Mouse (Mus musculus) midbrain, embryonic 13.5 days (tissue): ENCODE measurements around the gene Trmt44. TPM values are rescaled to one million over a fixed set of nuclear protein-coding genes. Genes with fewer than 3 reads are reported as not detected.

Experiments used
- ATAC-seq: fragments of 200-750 bp; cut with Nextera tagmentation; 2 replicates; pipeline ENCODE4 v1.8.0; 2017; ENCODE audit warnings: mild to moderate bottlenecking, moderate TSS enrichment, moderate library complexity
- H3K27ac ChIP-seq: fragments of 300-500 bp; sonication (generic); 2 replicates; pipeline ENCODE4 v1.5.1; 2015; ENCODE audit warnings: inconsistent platforms, mild to moderate bottlenecking, moderate library complexity
- H3K27me3 ChIP-seq: fragments of 300-500 bp; sonication (generic); 2 replicates; pipeline ENCODE4 v1.6.1; 2015; ENCODE audit warnings: mild to moderate bottlenecking, inconsistent platforms
- H3K36me3 ChIP-seq: fragments of 300-500 bp; sonication (generic); 2 replicates; pipeline ENCODE4 v1.6.1; 2015; ENCODE audit warnings: mild to moderate bottlenecking, inconsistent platforms
- H3K4me1 ChIP-seq: fragments of 300-500 bp; sonication (generic); replicated peaks from 2 replicates; pipeline ENCODE4 v1.6.1; 2015; ENCODE audit warnings: inconsistent platforms
- H3K4me2 ChIP-seq: fragments of 300-500 bp; sonication (generic); replicated peaks from 2 replicates; pipeline ENCODE4 v1.6.1; 2015; ENCODE audit warnings: moderate library complexity, mild to moderate bottlenecking, inconsistent platforms
- H3K4me3 ChIP-seq: fragments of 300-500 bp; sonication (generic); replicated peaks from 2 replicates; pipeline ENCODE4 v1.5.1; 2015; ENCODE audit warnings: mild to moderate bottlenecking, inconsistent platforms
- H3K9ac ChIP-seq: fragments of 300-500 bp; sonication (generic); replicated peaks from 2 replicates; pipeline ENCODE4 v1.6.1; 2015; ENCODE audit warnings: mild to moderate bottlenecking, inconsistent platforms
- H3K9me3 ChIP-seq: fragments of 300-500 bp; sonication (generic); 2 replicates; pipeline ENCODE4 v1.6.1; 2016; ENCODE audit warnings: mild to moderate bottlenecking, inconsistent platforms
- WGBS: fragments of 180-500 bp; shearing (Covaris S2); methylation state at CpG from one replicate; pipeline ENCODE4 v1.1.7; 2015; 5-methylcytosine and 5-hydroxymethylcytosine counted together
- polyA plus RNA-seq: library from polyadenylated mRNA; unstranded; fragments of >200 nt; fragmentation: Nextera tagmentation; extraction: Ambion mirVana; gene quantifications from 2 replicates; pipeline ENCODE4 v1.2.1, GENCODE M21; 2015

Gene Trmt44
- polyA plus RNA-seq, 1 experiment from 2014 or later: 7.2 TPM

GRCm38 (mm10) chr5:35583221-35583783, 8.4 kb upstream of the Trmt44 start:
- H3K27ac ChIP-seq: peak overlapping the region; percentile 58
- H3K4me3 ChIP-seq: peak overlapping the region; percentile 71
- WGBS: 5% methylated on average over 17 of the region's 17 CpGs
- peak overlapping the region; percentile 67 for H3K4me2 ChIP-seq
- peaks cover 8% of the 10 kb centered on the region for H3K36me3 ChIP-seq
- peak overlapping the region; percentile 71 for H3K9ac ChIP-seq
- no peaks in the 10 kb centered on the region for H3K9me3 ChIP-seq
- H3K27me3 ChIP-seq: peaks cover 23% of the 10 kb centered on the region
- H3K4me1 ChIP-seq: peaks cover 19% of the 10 kb centered on the region
- no peak; the same call in 1 of the 2 replicates for ATAC-seq

- H3K9me3 ChIP-seq: no peaks in the 10 kb centered on the region
- H3K36me3 ChIP-seq: peaks cover 2% of the 10 kb centered on the region; the same call in 1 of the 2 replicates
- H3K4me2 ChIP-seq: peak within 1 kb of the TSS; percentile 67
- H3K4me1 ChIP-seq: peaks cover 19% of the 10 kb centered on the region
- peak within 1 kb of the TSS; percentile 61 for H3K27ac ChIP-seq
- H3K9ac ChIP-seq: peak within 1 kb of the TSS; percentile 71
- WGBS: under 1% methylated on average over 35 of the region's 35 CpGs
- H3K27me3 ChIP-seq: peaks cover 26% of the 10 kb centered on the region
- ATAC-seq: peak; percentile 96
- H3K4me3 ChIP-seq: peak within 1 kb of the TSS; percentile 71
These were observed 7.8 kb upstream of the Trmt44 start, which contains the start of gene Acox3 for GRCm38 (mm10) chr5:35582445-35583220. Gene Acox3, plus strand, starts transcription at chr5:35583040.

GRCm38 (mm10) chr5:35580156-35580922, 5.5 kb upstream of the Trmt44 start:
- WGBS: 59% methylated on average over 3 of the region's 3 CpGs
- Histone ChIP-seq H3K36me3 (no peaks in the 10 kb centered on the region), H3K9ac (no peak overlapping the region), H3K4me1 (peaks cover 22% of the 10 kb centered on the region), H3K4me3 (no peak overlapping the region), H3K9me3 (no peaks in the 10 kb centered on the region), H3K4me2 (no peak overlapping the region), H3K27ac (no peak overlapping the region), H3K27me3 (peaks cover 26% of the 10 kb centered on the region)
- ATAC-seq: no peak

- peaks cover 26% of the 10 kb centered on the region for H3K27me3 ChIP-seq
- H3K36me3 ChIP-seq: no peaks in the 10 kb centered on the region
- no peak for ATAC-seq
- H3K27ac ChIP-seq: no peak overlapping the region
- peaks cover 26% of the 10 kb centered on the region for H3K4me1 ChIP-seq
- H3K9ac ChIP-seq: no peak overlapping the region
- no peak overlapping the region for H3K4me3 ChIP-seq
- H3K9me3 ChIP-seq: no peaks in the 10 kb centered on the region
- no peak overlapping the region for H3K4me2 ChIP-seq
- 65% methylated on average over 5 of the region's 5 CpGs for WGBS
These were observed 4.5 kb upstream of the Trmt44 start for GRCm38 (mm10) chr5:35579247-35579893.

GRCm38 (mm10) chr5:35578411-35578810, 3.5 kb upstream of the Trmt44 start:
- 75% methylated on average over 2 of the region's 2 CpGs for WGBS
- Histone ChIP-seq H3K9ac (no peak overlapping the region), H3K4me2 (no peak overlapping the region), H3K4me1 (peaks cover 28% of the 10 kb centered on the region), H3K9me3 (no peaks in the 10 kb centered on the region), H3K27me3 (peaks cover 26% of the 10 kb centered on the region), H3K27ac (no peak overlapping the region), H3K4me3 (no peak overlapping the region), H3K36me3 (no peaks in the 10 kb centered on the region)
- ATAC-seq: no peak

- Histone ChIP-seq H3K27ac (no peak overlapping the region), H3K9me3 (no peaks in the 10 kb centered on the region), H3K4me1 (peaks cover 16% of the 10 kb centered on the region), H3K27me3 (peaks cover 26% of the 10 kb centered on the region), H3K4me3 (no peak overlapping the region), H3K36me3 (peaks cover 16% of the 10 kb centered on the region), H3K4me2 (no peak overlapping the region), H3K9ac (no peak overlapping the region)
- 92% methylated on average over 10 of the region's 10 CpGs for whole genome bisulfite sequencing
- no peak for ATAC-seq
These were observed 1.6 kb upstream of the Trmt44 start for GRCm38 (mm10) chr5:35576409-35577020.

GRCm38 (mm10) chr5:35571546-35571945, 3.3 kb downstream of the Trmt44 start:
- Histone ChIP-seq H3K4me1 (peaks cover 15% of the 10 kb centered on the region), H3K36me3 (peaks cover 60% of the 10 kb centered on the region), H3K27me3 (no peaks in the 10 kb centered on the region), H3K9me3 (no peaks in the 10 kb centered on the region), H3K4me2 (no peak overlapping the region), H3K27ac (no peak overlapping the region), H3K4me3 (no peak overlapping the region), H3K9ac (no peak overlapping the region)
- ATAC-seq: no peak
- WGBS: 95% methylated on average over 6 of the region's 6 CpGs

- Histone ChIP-seq H3K4me1 (no peaks in the 10 kb centered on the region), H3K4me2 (no peak overlapping the region), H3K9me3 (no peaks in the 10 kb centered on the region), H3K9ac (no peak overlapping the region), H3K27me3 (no peaks in the 10 kb centered on the region), H3K36me3 (peaks cover 94% of the 10 kb centered on the region), H3K4me3 (no peak overlapping the region), H3K27ac (no peak overlapping the region)
- WGBS: 87% methylated on average over 4 of the region's 4 CpGs
- no peak for ATAC-seq
These were observed 8.2 kb downstream of the Trmt44 start for GRCm38 (mm10) chr5:35566632-35567031.

GRCm38 (mm10) chr5:35565217-35565616, 9.7 kb downstream of the Trmt44 start:
- no peak overlapping the region for H3K9ac ChIP-seq
- H3K4me1 ChIP-seq: no peaks in the 10 kb centered on the region
- no peak overlapping the region for H3K4me3 ChIP-seq
- WGBS: 86% methylated on average over 9 of the region's 9 CpGs
- no peaks in the 10 kb centered on the region for H3K9me3 ChIP-seq
- H3K27ac ChIP-seq: no peak overlapping the region
- peaks cover 93% of the 10 kb centered on the region for H3K36me3 ChIP-seq
- no peaks in the 10 kb centered on the region for H3K27me3 ChIP-seq
- no peak for ATAC-seq
- no peak overlapping the region for H3K4me2 ChIP-seq

GRCm38 (mm10) chr5:35563449-35563848, 11.4 kb downstream of the Trmt44 start:
- Histone ChIP-seq H3K36me3 (peaks cover 92% of the 10 kb centered on the region), H3K27ac (no peak overlapping the region), H3K9me3 (no peaks in the 10 kb centered on the region), H3K27me3 (no peaks in the 10 kb centered on the region), H3K4me1 (no peaks in the 10 kb centered on the region), H3K9ac (no peak overlapping the region), H3K4me3 (no peak overlapping the region), H3K4me2 (no peak overlapping the region)
- WGBS: 0% methylated on average over 1 of the region's 1 CpGs
- ATAC-seq: peak; percentile 65; the same call in 1 of the 2 replicates

- Histone ChIP-seq H3K4me2 (no peak overlapping the region), H3K9me3 (no peaks in the 10 kb centered on the region), H3K27me3 (no peaks in the 10 kb centered on the region), H3K27ac (no peak overlapping the region), H3K9ac (no peak overlapping the region), H3K4me3 (no peak overlapping the region), H3K36me3 (peaks cover 92% of the 10 kb centered on the region), H3K4me1 (no peaks in the 10 kb centered on the region)
- no peak for ATAC-seq
- 92% methylated on average over 2 of the region's 2 CpGs for WGBS
These were observed 12.3 kb downstream of the Trmt44 start for GRCm38 (mm10) chr5:35562616-35563015.
